Mouse (Mus musculus): Measurements from ENCODE around the gene Cd63. TPM values are rescaled to one million over a fixed set of nuclear protein-coding genes. Genes with fewer than 3 reads are reported as not detected.

Cd63 gene
- polyA plus RNA-seq, 1 experiment from 2014 or later, result 402 TPM

DNA sequence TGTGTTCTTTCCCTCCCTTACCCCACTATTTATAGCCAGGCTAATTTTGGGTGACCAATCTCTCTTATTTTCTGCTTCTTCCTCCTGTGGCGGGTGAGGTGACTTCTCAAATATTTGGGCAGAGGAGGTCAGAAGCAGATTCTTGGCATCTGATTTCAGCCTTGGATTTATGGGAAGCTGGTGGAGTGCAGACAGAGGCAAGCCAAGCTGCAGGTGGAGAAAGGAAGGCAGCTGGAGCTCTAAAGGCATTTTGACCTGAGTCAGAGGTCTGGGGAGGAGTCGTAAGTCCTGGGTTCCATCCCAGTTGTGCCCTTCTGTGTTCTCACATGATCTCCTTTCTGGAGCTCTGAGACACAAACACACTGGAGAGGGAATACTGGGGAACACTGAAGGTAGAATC, 30.7 kb downstream of the Cd63 start:
- H3K27me3 ChIP-seq (ENCODE audit: control insufficient read depth, insufficient read depth, low read length), result peaks cover 25% of the 10 kb centered on the region
- H3K4me3 ChIP-seq (ENCODE audit: low read length), result no peak overlapping the region
- H3K9ac ChIP-seq (ENCODE audit: low read length), result no peak overlapping the region
- no peak for ATAC-seq (replicated peaks; ENCODE audit: extremely low read depth, insufficient read depth, low FRiP score)
- H3K4me1 ChIP-seq (ENCODE audit: control insufficient read depth, insufficient read depth, low read length), result peaks cover 37% of the 10 kb centered on the region
- peak overlapping the region; percentile 44 for H3K4me2 ChIP-seq (ENCODE audit: low read depth, low read length)
- H3K36me3 ChIP-seq (ENCODE audit: control insufficient read depth, insufficient read depth), result no peaks in the 10 kb centered on the region
- 24% methylated on average over 2 of the region's 2 CpGs for WGBS
- peak overlapping the region; percentile 77 for H3K27ac ChIP-seq (ENCODE audit: low read length)
- no peaks in the 10 kb centered on the region for H3K9me3 ChIP-seq (replicated peaks; ENCODE audit: control insufficient read depth, low read length)

DNA sequence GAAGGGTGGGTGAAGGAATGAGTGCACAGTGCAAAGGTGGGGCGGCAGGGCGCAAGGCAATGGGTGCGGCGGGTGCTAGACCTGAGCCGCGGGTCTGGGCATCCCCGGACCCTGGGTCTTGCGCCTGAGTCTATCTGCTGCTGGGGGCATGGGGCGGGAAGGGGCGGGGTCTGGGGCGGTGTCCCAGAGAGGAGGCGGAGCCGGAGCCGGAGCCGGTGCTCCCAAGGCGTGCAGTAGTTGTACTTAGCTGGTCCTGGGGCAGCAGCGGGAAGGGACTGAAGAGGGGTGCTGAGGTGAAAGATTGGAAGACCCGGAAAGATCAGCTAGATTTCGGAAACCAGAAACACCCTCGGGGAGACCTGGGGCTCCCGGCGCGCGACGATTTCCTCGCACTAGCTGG, 32.8 kb downstream of the Cd63 start, which contains the start of gene Itga7:
TSS of gene Itga7 (plus strand) at position 245 of the 400 bp plus-strand sequence.
- H3K27me3 ChIP-seq (ENCODE audit: control insufficient read depth, insufficient read depth, low read length), result peaks cover 25% of the 10 kb centered on the region
- under 1% methylated on average over 26 of the region's 26 CpGs for WGBS
- H3K9me3 ChIP-seq (replicated peaks; ENCODE audit: control insufficient read depth, low read length), result no peaks in the 10 kb centered on the region
- peak within 1 kb of the TSS; percentile 61 for H3K4me3 ChIP-seq (ENCODE audit: low read length)
- H3K36me3 ChIP-seq (ENCODE audit: control insufficient read depth, insufficient read depth), result no peaks in the 10 kb centered on the region
- H3K27ac ChIP-seq (ENCODE audit: low read length), result no peak within 1 kb of the TSS
- H3K9ac ChIP-seq (ENCODE audit: low read length), result peak within 1 kb of the TSS; percentile 63
- H3K4me1 ChIP-seq (ENCODE audit: control insufficient read depth, insufficient read depth, low read length), result peaks cover 37% of the 10 kb centered on the region
- peak; percentile 73 for ATAC-seq (replicated peaks; ENCODE audit: extremely low read depth, insufficient read depth, low FRiP score)
- peak within 1 kb of the TSS; percentile 90 for H3K4me2 ChIP-seq (ENCODE audit: low read depth, low read length)

DNA sequence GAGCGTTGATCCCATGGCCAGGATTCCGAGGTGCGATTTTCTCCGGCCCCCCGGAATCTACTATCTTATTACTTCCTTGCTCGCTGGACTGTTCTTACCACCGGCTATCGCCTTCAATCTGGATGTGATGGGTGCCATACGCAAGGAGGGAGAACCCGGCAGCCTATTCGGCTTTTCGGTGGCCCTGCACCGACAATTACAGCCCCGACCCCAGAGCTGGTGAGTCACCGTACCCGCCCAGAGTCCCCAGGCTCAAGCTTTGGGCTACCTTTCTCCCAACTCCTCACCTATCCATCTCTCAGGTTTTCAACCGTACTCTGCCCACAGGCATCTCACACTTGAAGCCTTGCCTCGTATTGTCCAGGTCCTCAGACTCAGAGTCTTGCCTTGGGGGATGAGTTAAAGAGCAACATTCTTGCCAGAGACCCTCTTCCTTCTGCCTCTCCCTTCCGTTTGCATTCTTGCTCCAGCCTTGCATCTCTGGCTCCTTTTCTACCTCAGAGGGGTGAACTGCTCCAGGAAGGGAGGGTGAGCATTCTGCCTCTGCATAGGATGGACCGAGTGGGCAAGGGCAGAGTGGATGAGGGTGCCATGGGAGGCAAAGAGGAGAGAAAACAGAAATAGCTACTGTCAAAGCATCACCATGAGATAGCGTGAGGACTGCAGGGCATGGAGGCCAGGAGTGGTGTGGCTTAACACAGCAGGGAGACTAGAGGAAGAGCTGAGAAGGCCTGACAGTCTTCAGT, 33.4 kb downstream of the Cd63 start:
- 3% methylated on average over 21 of the region's 21 CpGs for WGBS
- ATAC-seq (replicated peaks; ENCODE audit: extremely low read depth, insufficient read depth, low FRiP score), result no peak
- peak overlapping the region; percentile 90 for H3K4me2 ChIP-seq (ENCODE audit: low read depth, low read length)
- H3K4me3 ChIP-seq (ENCODE audit: low read length), result peak overlapping the region; percentile 61
- no peaks in the 10 kb centered on the region for H3K9me3 ChIP-seq (replicated peaks; ENCODE audit: control insufficient read depth, low read length)
- H3K4me1 ChIP-seq (ENCODE audit: control insufficient read depth, insufficient read depth, low read length), result peaks cover 37% of the 10 kb centered on the region
- H3K36me3 ChIP-seq (ENCODE audit: control insufficient read depth, insufficient read depth), result no peaks in the 10 kb centered on the region
- no peak overlapping the region for H3K27ac ChIP-seq (ENCODE audit: low read length)
- peak overlapping the region; percentile 63 for H3K9ac ChIP-seq (ENCODE audit: low read length)
- peaks cover 25% of the 10 kb centered on the region for H3K27me3 ChIP-seq (ENCODE audit: control insufficient read depth, insufficient read depth, low read length)

DNA sequence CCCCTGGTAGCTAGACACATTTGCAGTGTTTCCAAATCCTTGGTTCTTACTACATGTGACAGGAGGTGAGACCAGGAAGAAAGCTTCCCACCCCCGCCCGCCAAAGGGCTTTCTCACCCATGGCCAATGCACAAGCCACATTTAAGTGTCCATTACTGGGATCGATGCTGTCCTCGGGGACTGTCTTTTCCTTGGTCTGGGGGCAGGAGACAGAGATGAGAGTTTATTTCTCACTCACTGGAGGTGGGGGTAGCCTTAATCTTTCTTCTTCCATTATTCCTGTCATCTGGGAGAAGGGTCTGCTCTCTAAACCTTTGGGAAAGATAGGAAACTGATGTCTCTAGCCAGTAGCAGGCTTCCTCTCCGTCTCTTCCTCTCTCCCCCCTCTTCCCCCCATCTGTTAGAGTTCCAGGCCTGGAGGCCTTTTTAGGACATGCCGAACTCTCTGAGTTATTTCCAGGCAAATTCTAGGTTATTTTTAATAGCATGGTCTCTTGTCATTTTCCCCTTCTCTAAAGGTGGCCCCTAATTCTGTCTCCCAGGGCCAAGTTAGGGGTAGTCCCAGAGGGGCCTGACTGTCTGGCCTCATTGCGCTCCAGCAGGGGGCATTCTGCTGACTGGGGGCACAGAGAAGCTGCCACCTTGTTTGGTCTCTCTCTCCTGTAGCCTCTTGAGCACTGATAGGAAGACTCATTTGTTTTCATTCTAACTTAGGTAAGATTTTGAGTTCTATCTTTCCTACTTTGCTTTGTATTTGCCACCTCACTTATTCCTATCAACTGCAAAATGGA, 34.4 kb downstream of the Cd63 start:
- no peak overlapping the region for H3K27ac ChIP-seq (ENCODE audit: low read length)
- H3K36me3 ChIP-seq (ENCODE audit: control insufficient read depth, insufficient read depth), result no peaks in the 10 kb centered on the region
- H3K4me2 ChIP-seq (ENCODE audit: low read depth, low read length), result peak overlapping the region; percentile 90; the same call in 1 of the 2 replicates
- 61% methylated on average over 7 of the region's 7 CpGs for WGBS
- no peaks in the 10 kb centered on the region for H3K9me3 ChIP-seq (replicated peaks; ENCODE audit: control insufficient read depth, low read length)
- H3K9ac ChIP-seq (ENCODE audit: low read length), result no peak overlapping the region; the same call in none of the 2 replicates
- ATAC-seq (replicated peaks; ENCODE audit: extremely low read depth, insufficient read depth, low FRiP score), result no peak
- H3K27me3 ChIP-seq (ENCODE audit: control insufficient read depth, insufficient read depth, low read length), result peaks cover 25% of the 10 kb centered on the region
- peaks cover 30% of the 10 kb centered on the region for H3K4me1 ChIP-seq (ENCODE audit: control insufficient read depth, insufficient read depth, low read length)
- peak overlapping the region; percentile 61 for H3K4me3 ChIP-seq (ENCODE audit: low read length)

DNA sequence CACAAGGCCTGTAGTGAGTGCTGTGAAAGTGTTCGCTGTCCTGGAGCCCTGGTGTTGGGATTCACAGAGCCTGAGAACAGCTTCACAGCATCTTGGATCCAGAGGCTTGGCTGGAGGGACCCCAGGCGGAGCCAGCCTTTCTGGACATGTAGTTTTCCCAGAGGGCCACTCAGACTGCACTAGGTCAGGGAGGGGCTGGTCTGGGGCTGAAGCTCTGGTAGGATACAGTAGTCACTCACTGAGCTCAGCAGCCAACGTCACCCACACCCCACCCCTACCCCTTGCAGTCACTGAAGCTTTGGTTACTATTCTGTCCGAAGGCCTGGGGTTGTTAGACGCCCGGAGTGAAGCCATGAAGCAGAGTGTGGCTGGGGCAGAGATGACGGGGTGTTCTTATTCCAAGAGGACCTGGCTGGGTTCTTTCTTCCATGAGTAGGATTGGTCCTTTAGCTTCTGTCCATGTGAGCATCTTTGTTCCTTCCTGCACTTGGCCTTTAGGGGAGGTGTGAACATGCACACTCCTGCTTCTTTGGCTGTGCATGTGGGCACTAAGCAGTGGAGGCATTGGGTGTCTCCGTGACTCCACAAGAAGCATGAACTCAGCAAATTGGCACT, 35.1 kb downstream of the Cd63 start:
- Histone ChIP-seq H3K27me3 (ENCODE audit: control insufficient read depth, insufficient read depth, low read length) (peaks cover 25% of the 10 kb centered on the region), H3K4me2 (ENCODE audit: low read depth, low read length) (no peak overlapping the region)
- 71% methylated on average over 8 of the region's 8 CpGs for WGBS

DNA sequence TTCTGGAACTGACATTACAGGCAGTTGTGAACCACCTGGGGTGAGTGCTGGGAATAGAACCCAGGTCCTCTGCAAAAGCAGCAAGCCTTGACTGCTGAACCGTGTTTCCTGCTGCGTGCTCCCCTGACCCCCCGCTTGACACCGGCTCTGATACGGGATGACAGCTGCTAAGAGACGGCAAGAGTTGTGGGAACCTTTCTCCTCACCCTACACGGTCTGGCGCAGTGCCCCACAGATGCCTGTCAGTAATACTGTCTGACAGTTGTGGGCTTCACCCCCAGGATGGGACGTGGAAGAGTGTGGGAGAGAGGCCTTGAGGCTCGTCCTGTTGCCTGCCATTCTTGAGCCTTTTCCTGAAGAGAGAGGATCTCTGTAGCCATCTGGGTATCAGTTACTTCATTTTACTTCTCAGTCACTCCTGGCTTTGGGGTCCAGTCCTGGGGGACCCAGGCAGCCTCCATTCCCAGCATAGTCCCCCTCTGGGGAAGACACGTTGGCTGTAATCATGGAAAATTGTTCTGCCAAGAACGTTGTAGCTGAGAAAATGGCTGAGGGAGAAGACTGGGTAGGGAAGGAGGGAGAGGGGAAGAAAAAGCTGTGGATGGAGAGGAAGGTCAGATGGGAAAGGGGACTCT, 37.1 kb downstream of the Cd63 start:
- H3K9ac ChIP-seq (ENCODE audit: low read length), result no peak overlapping the region
- no peaks in the 10 kb centered on the region for H3K36me3 ChIP-seq (ENCODE audit: control insufficient read depth, insufficient read depth)
- peaks cover 15% of the 10 kb centered on the region for H3K4me1 ChIP-seq (ENCODE audit: control insufficient read depth, insufficient read depth, low read length)
- H3K27ac ChIP-seq (ENCODE audit: low read length), result no peak overlapping the region
- 67% methylated on average over 12 of the region's 12 CpGs for WGBS
- H3K4me2 ChIP-seq (ENCODE audit: low read depth, low read length), result no peak overlapping the region
- H3K4me3 ChIP-seq (ENCODE audit: low read length), result no peak overlapping the region
- peaks cover 23% of the 10 kb centered on the region for H3K27me3 ChIP-seq (ENCODE audit: control insufficient read depth, insufficient read depth, low read length)
- no peak for ATAC-seq (replicated peaks; ENCODE audit: extremely low read depth, insufficient read depth, low FRiP score)
- H3K9me3 ChIP-seq (replicated peaks; ENCODE audit: control insufficient read depth, low read length), result no peaks in the 10 kb centered on the region

More for the DNA sequence above, 35.1 kb downstream of the Cd63 start:
- Histone ChIP-seq H3K4me3 (ENCODE audit: low read length) (no peak overlapping the region), H3K9me3 (replicated peaks; ENCODE audit: control insufficient read depth, low read length) (no peaks in the 10 kb centered on the region), H3K27ac (ENCODE audit: low read length) (no peak overlapping the region), H3K9ac (ENCODE audit: low read length) (no peak overlapping the region), H3K4me1 (ENCODE audit: control insufficient read depth, insufficient read depth, low read length) (peaks cover 29% of the 10 kb centered on the region), H3K36me3 (ENCODE audit: control insufficient read depth, insufficient read depth) (no peaks in the 10 kb centered on the region)
- ATAC-seq (replicated peaks; ENCODE audit: extremely low read depth, insufficient read depth, low FRiP score), result no peak

DNA sequence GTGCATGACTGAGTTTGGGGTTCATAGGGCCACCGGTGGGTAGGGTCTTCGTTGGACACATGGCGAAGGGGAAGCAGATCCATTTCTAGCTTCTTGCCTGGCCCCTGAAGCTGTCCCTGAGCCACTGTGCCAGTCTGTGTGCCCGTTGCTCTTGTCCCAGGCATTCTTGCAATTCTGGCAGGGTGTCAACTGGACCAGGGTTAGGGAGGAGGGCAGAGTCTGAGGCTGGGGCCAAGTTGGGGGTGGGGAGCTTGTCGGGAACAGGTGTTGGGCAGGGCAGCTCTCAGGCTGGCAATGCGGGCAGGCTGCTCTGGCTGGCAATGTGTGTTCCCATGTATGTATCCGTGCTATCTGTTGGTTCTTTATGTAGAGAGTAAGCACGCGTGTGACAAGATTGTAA, 37.7 kb downstream of the Cd63 start:
- Histone ChIP-seq H3K4me2 (ENCODE audit: low read depth, low read length) (no peak overlapping the region), H3K36me3 (ENCODE audit: control insufficient read depth, insufficient read depth) (no peaks in the 10 kb centered on the region), H3K9ac (ENCODE audit: low read length) (no peak overlapping the region), H3K27me3 (ENCODE audit: control insufficient read depth, insufficient read depth, low read length) (peaks cover 17% of the 10 kb centered on the region), H3K27ac (ENCODE audit: low read length) (no peak overlapping the region), H3K4me1 (ENCODE audit: control insufficient read depth, insufficient read depth, low read length) (peaks cover 10% of the 10 kb centered on the region), H3K4me3 (ENCODE audit: low read length) (no peak overlapping the region), H3K9me3 (replicated peaks; ENCODE audit: control insufficient read depth, low read length) (no peaks in the 10 kb centered on the region)
- WGBS, result 70% methylated on average over 9 of the region's 9 CpGs
- peak; percentile 28; the same call in 1 of the 2 replicates for ATAC-seq (replicated peaks; ENCODE audit: extremely low read depth, insufficient read depth, low FRiP score)

DNA sequence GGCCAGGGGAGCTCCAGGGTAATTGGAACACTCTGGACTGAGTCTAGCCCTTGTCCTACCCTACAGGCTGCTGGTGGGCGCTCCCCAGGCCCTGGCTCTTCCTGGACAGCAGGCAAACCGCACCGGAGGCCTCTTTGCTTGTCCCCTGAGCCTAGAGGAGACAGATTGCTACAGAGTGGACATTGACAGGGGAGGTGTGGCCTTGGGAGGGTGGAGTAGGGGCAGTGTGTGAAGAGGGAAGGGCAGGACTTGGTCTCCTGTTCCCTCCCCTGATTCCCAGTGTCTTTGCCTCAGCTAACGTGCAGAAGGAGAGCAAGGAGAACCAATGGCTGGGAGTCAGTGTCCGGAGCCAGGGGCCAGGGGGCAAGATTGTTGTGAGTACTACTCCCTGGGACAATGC, 38.2 kb downstream of the Cd63 start:
- no peak overlapping the region for H3K9ac ChIP-seq (ENCODE audit: low read length)
- peaks cover 7% of the 10 kb centered on the region for H3K4me1 ChIP-seq (ENCODE audit: control insufficient read depth, insufficient read depth, low read length)
- H3K27ac ChIP-seq (ENCODE audit: low read length), result no peak overlapping the region
- no peak for ATAC-seq (replicated peaks; ENCODE audit: extremely low read depth, insufficient read depth, low FRiP score)
- no peak overlapping the region for H3K4me2 ChIP-seq (ENCODE audit: low read depth, low read length)
- no peaks in the 10 kb centered on the region for H3K9me3 ChIP-seq (replicated peaks; ENCODE audit: control insufficient read depth, low read length)
- H3K36me3 ChIP-seq (ENCODE audit: control insufficient read depth, insufficient read depth), result no peaks in the 10 kb centered on the region
- WGBS, result 41% methylated on average over 5 of the region's 5 CpGs
- no peak overlapping the region for H3K4me3 ChIP-seq (ENCODE audit: low read length)
- H3K27me3 ChIP-seq (ENCODE audit: control insufficient read depth, insufficient read depth, low read length), result peaks cover 17% of the 10 kb centered on the region
